Mouse (Mus musculus) cortical plate, adult 2 months (tissue): ENCODE results near the gene Il10.

ENCODE experiments used
- CTCF ChIP-seq: fragments of 200-500 bp; IDR thresholded peaks from 2 replicates; pipeline ENCODE4 v1.5.1; 2011; ENCODE audit warnings: mild to moderate bottlenecking, control low read depth, low read length; ENCODE audit not compliant: insufficient read depth; ENCODE audit errors: extremely low read depth
- POLR2A ChIP-seq: fragments of 200-500 bp; IDR thresholded peaks from 2 replicates; pipeline ENCODE4 v1.6.1; 2011; ENCODE audit warnings: mild to moderate bottlenecking, low read length, control low read depth; ENCODE audit not compliant: insufficient read depth; ENCODE audit errors: extremely low read depth

- TF ChIP-seq POLR2A: no peak
- no peak for TF ChIP-seq CTCF
Observed at GRCm38 (mm10) chr1:131010201-131011153, 9.2 kb upstream of the Il10 start.
